Mouse (Mus musculus) cerebellum, adult 8-10 months (tissue): ENCODE measurements around the gene Ppp1r1b.

ENCODE experiments used
- DNase-seq: peaks from one replicate; pipeline ENCODE4 v3.0.0; 2022

Gene Ppp1r1b

GRCm38 (mm10) chr11:98352272-98352990, 4.2 kb downstream of the Ppp1r1b start:
- no peak for DNase-seq

GRCm38 (mm10) chr11:98353651-98354211, 5.5 kb downstream of the Ppp1r1b start:
- no peak for DNase-seq

- DNase-seq, result no peak
Observed at GRCm38 (mm10) chr11:98354445-98354844, 6.2 kb downstream of the Ppp1r1b start.

GRCm38 (mm10) chr11:98355732-98356299, 7.6 kb downstream of the Ppp1r1b start:
- peak; percentile 62 for DNase-seq

- no peak for DNase-seq
Observed at GRCm38 (mm10) chr11:98356625-98357394, 8.6 kb downstream of the Ppp1r1b start.

- DNase-seq, result no peak
Observed at GRCm38 (mm10) chr11:98357396-98358160, 9.4 kb downstream of the Ppp1r1b start.

- DNase-seq, result peak; percentile 81
Observed at GRCm38 (mm10) chr11:98358161-98359083, 10.2 kb downstream of the Ppp1r1b start, which contains the start of gene Stard3. Stard3 (plus strand) TSS chr11:98358368.

- no peak for DNase-seq
Observed at GRCm38 (mm10) chr11:98360866-98361521, 12.8 kb downstream of the Ppp1r1b start.

- DNase-seq, result no peak
Observed at GRCm38 (mm10) chr11:98363817-98364216, 15.6 kb downstream of the Ppp1r1b start.

GRCm38 (mm10) chr11:98364410-98364809, 16.2 kb downstream of the Ppp1r1b start:
- DNase-seq, result no peak

GRCm38 (mm10) chr11:98366290-98366689, 18.1 kb downstream of the Ppp1r1b start:
- DNase-seq, result no peak

- DNase-seq, result no peak
Observed at GRCm38 (mm10) chr11:98367171-98367862, 19.1 kb downstream of the Ppp1r1b start.

- DNase-seq, result no peak
Observed at GRCm38 (mm10) chr11:98367863-98368186, 19.6 kb downstream of the Ppp1r1b start.

- peak; percentile 41 for DNase-seq
Observed at GRCm38 (mm10) chr11:98369337-98369736, 21.1 kb downstream of the Ppp1r1b start.

- no peak for DNase-seq
Observed at GRCm38 (mm10) chr11:98370588-98370987, 22.4 kb downstream of the Ppp1r1b start.

GRCm38 (mm10) chr11:98371556-98372240, 23.5 kb downstream of the Ppp1r1b start:
- no peak for DNase-seq

GRCm38 (mm10) chr11:98372406-98372805, 24.2 kb downstream of the Ppp1r1b start:
- peak; percentile 71 for DNase-seq

- no peak for DNase-seq
Observed at GRCm38 (mm10) chr11:98373244-98373643, 25.0 kb downstream of the Ppp1r1b start.

GRCm38 (mm10) chr11:98374266-98374665, 26.1 kb downstream of the Ppp1r1b start:
- DNase-seq, result no peak

- DNase-seq, result no peak
Observed at GRCm38 (mm10) chr11:98376756-98377155, 28.6 kb downstream of the Ppp1r1b start.
